Mouse (Mus musculus): ENCODE results near the gene Lrrc74a.

DNA sequence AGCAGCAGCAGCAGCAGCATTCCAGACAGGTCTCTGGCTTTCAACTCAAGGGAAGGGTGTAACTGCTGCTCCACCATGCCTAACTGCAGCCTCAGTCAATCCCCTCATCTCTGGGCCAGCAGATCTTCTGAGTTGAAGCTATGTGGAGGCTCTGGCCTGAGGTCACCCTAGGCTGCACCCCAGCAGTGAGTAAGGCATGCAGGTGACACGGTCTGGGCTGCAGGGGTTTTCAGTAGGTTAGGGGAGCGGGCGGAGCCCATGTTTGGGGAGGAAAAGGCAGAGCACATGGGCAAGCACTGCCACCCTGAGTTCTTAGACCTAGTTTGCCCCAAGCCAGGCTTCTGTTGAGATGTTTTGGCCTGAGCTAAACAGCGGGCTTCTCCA lies 33.2 kb upstream of the Lrrc74a start:
- no peak for TF ChIP-seq POLR2A (IDR thresholded peaks at IDR 0.05; ENCODE audit: low read depth, low read length)
- TF ChIP-seq CTCF (IDR thresholded peaks at IDR 0.05; ENCODE audit: borderline replicate concordance, insufficient read depth, low read length), result no peak

All from embryonic fibroblast, embryonic 13.5 days (primary cell).